Mouse (Mus musculus): ENCODE measurements around the gene Padi2. TPM values are rescaled to one million over a fixed set of nuclear protein-coding genes. Genes with fewer than 3 reads are reported as not detected.

The Padi2 gene
- total and polyA plus RNA-seq, 3 experiments, result 0.04 TPM; not detected in 2

GRCm38 (mm10) chr4:140883852-140884251, 22.3 kb upstream of the Padi2 start:
- dilution Hi-C loops (cut with MboI; ENCODE audit: extremely low pct_ligation_motif_present, extremely low pct_unique_long_range_greater_than_20kb, low sequenced_read_pairs), result no loop called here
- TF ChIP-seq JUND (conservative IDR thresholded peaks at IDR 0.05; ENCODE audit: low read depth, low read length), result no peak
- no peak for TF ChIP-seq JUN (IDR thresholded peaks at IDR 0.05; ENCODE audit: insufficient read depth, low read depth, low read length)
- no peak for TF ChIP-seq BHLHE40 (IDR thresholded peaks at IDR 0.05; ENCODE audit: low read depth, low read length)
- TF ChIP-seq HCFC1 (IDR thresholded peaks at IDR 0.05; ENCODE audit: low read depth, low read length), result no peak
- no peak for TF ChIP-seq GABPA (IDR thresholded peaks at IDR 0.05; ENCODE audit: insufficient replicate concordance, low read depth, low read length)
- TF ChIP-seq POLR2AphosphoS2 (IDR thresholded peaks at IDR 0.05; ENCODE audit: low read depth, low read length), result no peak
- TF ChIP-seq MAZ (IDR thresholded peaks at IDR 0.05; ENCODE audit: low read depth, low read length), result no peak
- TF ChIP-seq USF2 (conservative IDR thresholded peaks at IDR 0.05; ENCODE audit: low read depth, low read length), result no peak
- TF ChIP-seq MYC (IDR thresholded peaks at IDR 0.05; ENCODE audit: low read depth, low read length), result no peak
- TF ChIP-seq ELF1 (IDR thresholded peaks at IDR 0.05; ENCODE audit: low read depth, low read length), result no peak
- no peak for TF ChIP-seq CTCF (conservative IDR thresholded peaks at IDR 0.05 in 1 of 2, IDR thresholded peaks at IDR 0.05 in 1 of 2; ENCODE audit: low read depth in 2 of 2, low read length in 2 of 2)
- TF ChIP-seq NRF1 (IDR thresholded peaks at IDR 0.05; ENCODE audit: low read depth, low read length), result no peak
- no peak for TF ChIP-seq IRF4 (IDR thresholded peaks at IDR 0.05; ENCODE audit: low read depth, low read length)
- no peak for TF ChIP-seq KAT2A (IDR thresholded peaks at IDR 0.05; ENCODE audit: insufficient replicate concordance, low read length)
- no peak for TF ChIP-seq ZMIZ1 (IDR thresholded peaks at IDR 0.05; ENCODE audit: low read depth, low read length)
- TF ChIP-seq NELFE (IDR thresholded peaks at IDR 0.05; ENCODE audit: low read depth, low read length), result no peak
- TF ChIP-seq SMC3 (IDR thresholded peaks at IDR 0.05; ENCODE audit: low read depth, low read length), result no peak
- TF ChIP-seq POLR2A (IDR thresholded peaks at IDR 0.05; ENCODE audit: low read depth, low read length), result no peak

GRCm38 (mm10) chr4:140891525-140892162, 14.5 kb upstream of the Padi2 start:
- dilution Hi-C loops (cut with MboI; ENCODE audit: extremely low pct_ligation_motif_present, extremely low pct_unique_long_range_greater_than_20kb, low sequenced_read_pairs) (no loop called here), in situ Hi-C loops (cut with MboI; ENCODE audit: low pct_ligation_motif_present, low pct_unique_long_range_greater_than_20kb, low sequenced_read_pairs) (no loop called here)
- Histone ChIP-seq H3K4me1 (ENCODE audit: control insufficient read depth in 1 of 2, insufficient read depth in 2 of 2) (no peaks in the 10 kb centered on the region), H3K9me3 (replicated peaks; ENCODE audit: low read length) (peaks cover 8% of the 10 kb centered on the region), H3K9ac (ENCODE audit: insufficient read depth, low read depth) (no peak overlapping the region), H3K79me2 (replicated peaks; ENCODE audit: control insufficient read depth, extremely low read depth, insufficient read depth, poor library complexity, severe bottlenecking) (no peaks in the 10 kb centered on the region), H3K4me3 (replicated peaks in 1 of 3; ENCODE audit: low read depth in 2 of 3, low read length in 2 of 3, poor library complexity in 1 of 3) (no peak overlapping the region), H3K36me3 (replicated peaks in 1 of 2; ENCODE audit: control insufficient read depth in 1 of 2, insufficient read depth in 1 of 2, low read length in 1 of 2) (no peaks in the 10 kb centered on the region), H3K4me2 (ENCODE audit: insufficient read depth, low read depth, poor library complexity, severe bottlenecking) (no peak overlapping the region), H3K27ac (ENCODE audit: insufficient read depth, low read depth) (no peak overlapping the region), H3K27me3 (replicated peaks) (peaks cover 22% of the 10 kb centered on the region)
- DNase-seq (ENCODE audit: extremely low read depth), result no peak
- TF ChIP-seq UBTF (IDR thresholded peaks at IDR 0.05; ENCODE audit: low read depth, low read length), result no peak
- TF ChIP-seq BHLHE40 (IDR thresholded peaks at IDR 0.05; ENCODE audit: low read depth, low read length), result no peak
- no peak for TF ChIP-seq EP300 (IDR thresholded peaks at IDR 0.05; ENCODE audit: low read length)
- no peak for TF ChIP-seq PAX5 (IDR thresholded peaks at IDR 0.05; ENCODE audit: low read length)
- no peak for TF ChIP-seq GABPA (IDR thresholded peaks at IDR 0.05; ENCODE audit: insufficient replicate concordance, low read depth, low read length)
- no peak for TF ChIP-seq TBP (conservative IDR thresholded peaks at IDR 0.05; ENCODE audit: low read depth, low read length)
- TF ChIP-seq NELFE (IDR thresholded peaks at IDR 0.05; ENCODE audit: low read depth, low read length), result no peak
- no peak for TF ChIP-seq JUND (conservative IDR thresholded peaks at IDR 0.05; ENCODE audit: low read depth, low read length)
- no peak for TF ChIP-seq CTCF (conservative IDR thresholded peaks at IDR 0.05 in 1 of 2, IDR thresholded peaks at IDR 0.05 in 1 of 2; ENCODE audit: low read depth in 2 of 2, low read length in 2 of 2)
- no peak for TF ChIP-seq ZKSCAN1 (IDR thresholded peaks at IDR 0.05; ENCODE audit: borderline replicate concordance, low read depth, low read length)
- no peak for TF ChIP-seq RCOR1 (conservative IDR thresholded peaks at IDR 0.05; ENCODE audit: low read depth, low read length)
- TF ChIP-seq ZC3H11A (IDR thresholded peaks at IDR 0.05; ENCODE audit: low read depth, low read length), result no peak
- TF ChIP-seq MAFK (IDR thresholded peaks at IDR 0.05; ENCODE audit: insufficient replicate concordance, low read length), result no peak
- no peak for TF ChIP-seq E2F4 (IDR thresholded peaks at IDR 0.05; ENCODE audit: insufficient replicate concordance, low read depth, low read length)
- TF ChIP-seq MAX (IDR thresholded peaks at IDR 0.05; ENCODE audit: low read length), result no peak
- no peak for TF ChIP-seq TCF12 (IDR thresholded peaks at IDR 0.05; ENCODE audit: low read depth, low read length)
- no peak for TF ChIP-seq POLR2AphosphoS2 (IDR thresholded peaks at IDR 0.05; ENCODE audit: low read depth, low read length)

More at GRCm38 (mm10) chr4:140883852-140884251, 22.3 kb upstream of the Padi2 start:
- no peak overlapping the region for H3K4me2 ChIP-seq (ENCODE audit: insufficient read depth, low read depth, poor library complexity, severe bottlenecking)
- no peak overlapping the region for H3K27ac ChIP-seq (ENCODE audit: insufficient read depth, low read depth)
- H3K27me3 ChIP-seq (replicated peaks), result peaks cover 25% of the 10 kb centered on the region
- no peaks in the 10 kb centered on the region for H3K79me2 ChIP-seq (replicated peaks; ENCODE audit: control insufficient read depth, extremely low read depth, insufficient read depth, poor library complexity, severe bottlenecking)
- no peaks in the 10 kb centered on the region for H3K36me3 ChIP-seq (replicated peaks in 1 of 2; ENCODE audit: control insufficient read depth in 1 of 2, insufficient read depth in 1 of 2, low read length in 1 of 2)
- no peak overlapping the region for H3K4me3 ChIP-seq (replicated peaks in 1 of 3; ENCODE audit: low read depth in 2 of 3, low read length in 2 of 3, poor library complexity in 1 of 3)
- no peak for DNase-seq (ENCODE audit: extremely low read depth)
- H3K9me3 ChIP-seq (replicated peaks; ENCODE audit: low read length), result peaks cover 21% of the 10 kb centered on the region
- H3K9ac ChIP-seq (ENCODE audit: insufficient read depth, low read depth), result no peak overlapping the region
- H3K4me1 ChIP-seq (ENCODE audit: control insufficient read depth in 1 of 2, insufficient read depth in 2 of 2), result no peaks in the 10 kb centered on the region
- in situ Hi-C loops (cut with MboI; ENCODE audit: low pct_ligation_motif_present, low pct_unique_long_range_greater_than_20kb, low sequenced_read_pairs), result no loop called here

Data from CH12.LX (cell line).